Mouse (Mus musculus) CH12.LX (cell line): ENCODE results near the gene Dazap1. TPM values are rescaled to one million over a fixed set of nuclear protein-coding genes. Genes with fewer than 3 reads are reported as not detected.
"Not testable (repeated sequence)": the region's sequence is repeated elsewhere in the genome, so short reads cannot be mapped to it uniquely, and the experiment has no call there.

ENCODE experiments used
- DNase-seq: peaks from one replicate; pipeline ENCODE4 v3.0.0-alpha.2; 2013; ENCODE audit errors: extremely low read depth
- H3K27ac ChIP-seq: 2 replicates; pipeline ENCODE4 v1.5.1; 2012; ENCODE audit warnings: low read depth, mild to moderate bottlenecking, control low read depth, moderate library complexity; ENCODE audit not compliant: insufficient read depth
- H3K27me3 ChIP-seq: replicated peaks from 2 replicates; pipeline ENCODE3; 2012; ENCODE audit warnings: inconsistent platforms
- H3K36me3 ChIP-seq, 2 experiments: replicated peaks in 1 of 2; 2 replicates each; pipeline versions ENCODE3 to v1.6.1; 2012; ENCODE audit warnings: inconsistent platforms in 1 of 2, low read length in 1 of 2, mild to moderate bottlenecking in 1 of 2, mixed read lengths in 1 of 2, moderate library complexity in 1 of 2; ENCODE audit not compliant: control insufficient read depth in 1 of 2, insufficient read depth in 1 of 2
- H3K4me1 ChIP-seq, 2 experiments: 2 replicates each; pipeline ENCODE4 v1.6.1; 2012; ENCODE audit warnings: inconsistent platforms in 1 of 2, moderate library complexity in 1 of 2; ENCODE audit not compliant: insufficient read depth in 2 of 2, control insufficient read depth in 1 of 2
- H3K4me2 ChIP-seq: 2 replicates; pipeline ENCODE4 v1.6.1; 2012; ENCODE audit warnings: low read depth, mild to moderate bottlenecking, control low read depth; ENCODE audit not compliant: poor library complexity, insufficient read depth, severe bottlenecking
- H3K4me3 ChIP-seq, 3 experiments: fragments of 150-350 bp in 1 of 3; sonication (generic) in 1 of 3; replicated peaks in 1 of 3; 2 replicates each; pipeline versions ENCODE3 to v1.5.1; 2011 to 2012; ENCODE audit warnings: low read depth in 2 of 3, low read length in 2 of 3, mild to moderate bottlenecking in 2 of 3, moderate library complexity in 2 of 3, control low read depth in 1 of 3, improper control_type of control experiment in 1 of 3, inconsistent platforms in 1 of 3, mixed read lengths in 1 of 3; ENCODE audit not compliant: poor library complexity in 1 of 3
- H3K79me2 ChIP-seq: replicated peaks from 2 replicates; pipeline ENCODE4 v1.6.1; 2012; ENCODE audit warnings: mild to moderate bottlenecking, moderate library complexity; ENCODE audit not compliant: control insufficient read depth, poor library complexity, insufficient read depth, severe bottlenecking; ENCODE audit errors: extremely low read depth
- H3K9ac ChIP-seq: 2 replicates; pipeline ENCODE4 v1.6.1; 2012; ENCODE audit warnings: low read depth, mild to moderate bottlenecking, control low read depth, moderate library complexity; ENCODE audit not compliant: insufficient read depth
- H3K9me3 ChIP-seq: replicated peaks from 2 replicates; pipeline ENCODE3; 2012; ENCODE audit warnings: low read length, inconsistent platforms, mixed read lengths
- BHLHE40 ChIP-seq: IDR thresholded peaks from 2 replicates; pipeline ENCODE4 v1.6.1; 2011; ENCODE audit warnings: mild to moderate bottlenecking, low read depth, low read length, improper control_type of control experiment
- CTCF ChIP-seq, 2 experiments: IDR thresholded peaks in 1 of 2; conservative IDR thresholded peaks in 1 of 2; 2 replicates each; pipeline ENCODE4 v1.5.1; 2011 to 2012; ENCODE audit warnings: low read depth in 2 of 2, low read length in 2 of 2, improper control_type of control experiment in 1 of 2, inconsistent platforms in 1 of 2, mild to moderate bottlenecking in 1 of 2, moderate library complexity in 1 of 2
- E2F4 ChIP-seq: IDR thresholded peaks from 2 replicates; pipeline ENCODE4 v1.6.1; 2011; ENCODE audit warnings: low read depth, low read length, improper control_type of control experiment; ENCODE audit not compliant: insufficient replicate concordance
- ETS1 ChIP-seq: conservative IDR thresholded peaks from 2 replicates; pipeline ENCODE4 v1.6.1; 2012; ENCODE audit warnings: low read depth, mild to moderate bottlenecking, inconsistent platforms, low read length, improper control_type of control experiment, moderate library complexity
- IRF4 ChIP-seq: IDR thresholded peaks from 2 replicates; pipeline ENCODE4 v1.6.1; 2014; ENCODE audit warnings: low read depth, mild to moderate bottlenecking, inconsistent platforms, low read length, improper control_type of control experiment
- NRF1 ChIP-seq: IDR thresholded peaks from 2 replicates; pipeline ENCODE4 v1.6.1; 2014; ENCODE audit warnings: low read depth, mild to moderate bottlenecking, inconsistent platforms, low read length, improper control_type of control experiment, moderate library complexity
- PAX5 ChIP-seq: IDR thresholded peaks from 2 replicates; pipeline ENCODE4 v1.6.1; 2012; ENCODE audit warnings: low read length, inconsistent platforms, mixed read lengths
- POLR2A ChIP-seq: IDR thresholded peaks from 2 replicates; pipeline ENCODE4 v1.6.1; 2011; ENCODE audit warnings: low read depth, mild to moderate bottlenecking, improper control_type of control experiment, low read length
- POLR2AphosphoS2 ChIP-seq: IDR thresholded peaks from 2 replicates; pipeline ENCODE4 v1.6.1; 2011; ENCODE audit warnings: low read depth, low read length, improper control_type of control experiment
- TCF12 ChIP-seq: IDR thresholded peaks from 2 replicates; pipeline ENCODE4 v1.6.1; 2014; ENCODE audit warnings: low read depth, mild to moderate bottlenecking, inconsistent platforms, low read length, improper control_type of control experiment
- USF2 ChIP-seq: conservative IDR thresholded peaks from 2 replicates; pipeline ENCODE4 v1.6.1; 2011; ENCODE audit warnings: low read depth, low read length, improper control_type of control experiment
- ZC3H11A ChIP-seq: IDR thresholded peaks from 2 replicates; pipeline ENCODE4 v1.6.1; 2012; ENCODE audit warnings: low read depth, mild to moderate bottlenecking, inconsistent platforms, low read length, improper control_type of control experiment
- ZKSCAN1 ChIP-seq: IDR thresholded peaks from 2 replicates; pipeline ENCODE4 v1.6.1; 2012; ENCODE audit warnings: low read depth, inconsistent platforms, low read length, improper control_type of control experiment, borderline replicate concordance
- dilution Hi-C: fragments of 300-500 bp; cut with MboI; formaldehyde crosslinking; loops from 2 replicates; pipeline ENCODE4 v1.14.3; 2020; ENCODE audit warnings: low sequenced_read_pairs; ENCODE audit not compliant: extremely low pct_unique_long_range_greater_than_20kb, extremely low pct_ligation_motif_present
- in situ Hi-C: fragments of 300-500 bp; cut with MboI; formaldehyde crosslinking; loops from 3 replicates; pipeline ENCODE4 v1.14.3; 2019; ENCODE audit warnings: low sequenced_read_pairs, low pct_ligation_motif_present, low pct_unique_long_range_greater_than_20kb, mixed read lengths
- polyA plus RNA-seq: library from polyadenylated mRNA; unstranded; fragments of >175 nt; gene quantifications from 2 replicates; pipeline ENCODE4 v1.2.1, GENCODE M21; 2012; ENCODE audit warnings: low read depth; ENCODE audit not compliant: insufficient read length
- total RNA-seq, 2 experiments: library from RNA; depleted of rRNA; stranded (reverse); fragments of 300-350 nt in 1 of 2; fragments of >200 nt in 1 of 2; gene quantifications; 2 replicates each; pipeline ENCODE4 v1.2.3; 2012 to 2014

Dazap1 gene
- total and polyA plus RNA-seq, 3 experiments: 162 to 236 (median 187) TPM

- H3K27me3 ChIP-seq: peaks cover 11% of the 10 kb centered on the region
- no peak for TF ChIP-seq NRF1
- TF ChIP-seq ETS1: no peak
- no peak for TF ChIP-seq BHLHE40
- no peak for TF ChIP-seq E2F4
- TF ChIP-seq ZC3H11A: no peak
- no peak overlapping the region for H3K4me3 ChIP-seq
- H3K79me2 ChIP-seq: no peaks in the 10 kb centered on the region
- H3K36me3 ChIP-seq: no peaks in the 10 kb centered on the region
- no peak for DNase-seq
- H3K4me1 ChIP-seq: peaks cover 5 to 6% of the 10 kb centered on the region in 2 experiments; a peak in 3 of 4 replicates
- dilution Hi-C loops: no loop called here
- H3K9me3 ChIP-seq: no peaks in the 10 kb centered on the region
- in situ Hi-C loops: no loop called here
- no peak overlapping the region for H3K4me2 ChIP-seq
- H3K27ac ChIP-seq: no peak overlapping the region
- no peak overlapping the region for H3K9ac ChIP-seq
These were observed 46.1 kb upstream of the Dazap1 start for GRCm38 (mm10) chr10:80215048-80215772.

GRCm38 (mm10) chr10:80220676-80221075 is 40.6 kb upstream of the Dazap1 start:
- H3K27ac ChIP-seq: no peak overlapping the region
- DNase-seq: no peak
- no peaks in the 10 kb centered on the region for H3K9me3 ChIP-seq
- TF ChIP-seq TCF12 (no peak), IRF4 (no peak), USF2 (no peak), POLR2AphosphoS2 (no peak), PAX5 (no peak), ZKSCAN1 (no peak), CTCF (conservative IDR thresholded peaks at IDR 0.05 in 1 of 2, IDR thresholded peaks at IDR 0.05 in 1 of 2; ENCODE audit: low read depth in 2 of 2, low read length in 2 of 2) (no peak), POLR2A (no peak)
- H3K79me2 ChIP-seq: no peaks in the 10 kb centered on the region
- in situ Hi-C loops: no loop called here
- H3K4me1 ChIP-seq: peaks cover 6 to 7% of the 10 kb centered on the region in 2 experiments; a peak in 3 of 4 replicates
- dilution Hi-C loops: no loop called here
- H3K4me3 ChIP-seq: no peak overlapping the region
- no peak overlapping the region for H3K9ac ChIP-seq
- peaks cover 25% of the 10 kb centered on the region for H3K27me3 ChIP-seq
- H3K4me2 ChIP-seq: no peak overlapping the region
- no peaks in the 10 kb centered on the region for H3K36me3 ChIP-seq

- H3K27me3 ChIP-seq: peaks cover 24% of the 10 kb centered on the region
- in situ Hi-C loops, DNase-seq, H3K4me2 ChIP-seq, H3K9ac ChIP-seq, H3K79me2 ChIP-seq, dilution Hi-C loops, H3K9me3 ChIP-seq, H3K27ac ChIP-seq, H3K4me3 ChIP-seq, H3K36me3 ChIP-seq: not testable (repeated sequence)
- H3K4me1 ChIP-seq: peaks cover 9 to 22% of the 10 kb centered on the region in 2 experiments
These were observed 38.1 kb upstream of the Dazap1 start for GRCm38 (mm10) chr10:80223137-80223536.
